In the genomic region with DNA sequence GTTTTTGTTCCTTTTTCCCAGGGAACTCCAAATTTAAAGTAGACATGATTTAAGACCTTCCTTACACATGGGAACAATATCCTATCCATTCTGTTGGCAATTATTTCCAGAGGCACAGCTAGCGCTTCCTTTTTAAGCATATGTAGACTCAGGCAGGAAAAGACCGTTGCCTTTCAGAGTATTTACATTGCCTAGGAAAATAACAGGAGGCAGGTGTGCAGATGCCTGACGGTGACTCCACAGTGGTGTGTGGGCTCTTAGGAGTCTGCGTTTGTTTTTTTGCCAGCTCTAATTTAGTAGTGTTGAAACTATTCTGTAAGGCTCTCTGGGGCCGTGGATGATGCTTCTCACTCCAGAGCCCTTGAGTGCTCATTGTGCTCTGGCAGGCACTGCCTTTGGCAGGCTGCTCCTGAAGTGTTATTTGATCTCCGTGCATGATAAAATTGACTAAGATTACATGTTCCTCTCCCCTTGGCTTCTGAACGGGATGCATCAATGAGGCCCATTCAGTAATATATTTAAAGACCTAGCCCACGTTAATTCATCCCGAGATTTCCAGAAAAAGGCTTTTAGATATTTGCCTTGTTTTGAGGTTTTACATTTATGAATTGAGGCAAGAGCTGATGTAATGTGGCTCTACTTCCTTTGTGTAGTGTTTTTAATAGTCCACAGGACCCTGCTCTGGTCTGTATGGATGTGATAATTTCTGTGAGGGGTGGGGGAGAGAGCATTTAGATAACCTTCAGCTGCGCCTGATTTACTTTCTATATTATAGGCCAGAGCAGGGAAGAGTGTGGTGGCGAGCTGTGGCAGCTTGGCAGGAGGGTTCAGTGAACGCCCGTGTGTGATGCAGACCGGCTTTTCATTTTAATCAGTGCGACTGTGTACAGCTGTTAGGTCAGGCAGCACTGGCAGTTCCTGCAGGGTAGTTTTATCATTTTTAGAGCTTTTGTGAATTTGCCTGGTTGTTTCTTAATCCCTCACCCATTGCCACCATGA, we compare ENCODE assay signal across 8 mouse cellular contexts.
A peak's percentile ranks its signal among the peaks of the same experiment; 100 is the strongest.
DNase-seq lines count a peak whose midpoint lies in the region; ATAC-seq lines count a peak whose summit lies in the region.

No protein-coding gene starts in this region.

- H3K4me3 ChIP-seq in intestine, embryonic 14.5 days (ENCODE audit: low read depth, low read length), result peak overlapping the region; percentile 56
- peak overlapping the region; percentile 59; the same call in 1 of the 2 replicates for H3K4me3 ChIP-seq in stomach, embryonic 15.5 days (replicated peaks)

- H3K27ac ChIP-seq in intestine, embryonic 14.5 days (ENCODE audit: low read depth), result peak overlapping the region; percentile 92
- H3K27ac ChIP-seq in stomach, embryonic 15.5 days, result peak overlapping the region; percentile 87

- 6% methylated on average over 15 of the region's 15 CpGs for WGBS in intestine, embryonic 14.5 days
- 7% methylated on average over 15 of the region's 15 CpGs for WGBS in stomach, embryonic 15.5 days

- H3K9me3 ChIP-seq in intestine, embryonic 14.5 days (ENCODE audit: control insufficient read depth, low read length), result no peaks in the 10 kb centered on the region
- H3K9me3 ChIP-seq in stomach, embryonic 15.5 days, result no peaks in the 10 kb centered on the region

- H3K36me3 ChIP-seq in intestine, embryonic 14.5 days (ENCODE audit: control insufficient read depth, insufficient read depth, low read length), result no peaks in the 10 kb centered on the region
- H3K36me3 ChIP-seq in stomach, embryonic 15.5 days, result no peaks in the 10 kb centered on the region

- H3K9ac ChIP-seq in intestine, embryonic 14.5 days (ENCODE audit: low read length), result 0 out of 2 replicates have a peak overlapping the region, but pooled peaks have one; percentile 5
- H3K9ac ChIP-seq in stomach, embryonic 15.5 days, result no peak overlapping the region

- DNase-seq in CD4-positive, CD25-positive, alpha-beta regulatory T cell, adult 2 months (ENCODE audit: low read depth, low spot score), result peak; percentile 23
- peak; percentile 52 for DNase-seq in urinary bladder, postnatal 14 days (ENCODE audit: low spot score)
- DNase-seq in urinary bladder, postnatal 4 days (ENCODE audit: low spot score in 2 of 2), result no peak
- DNase-seq in gastrocnemius, postnatal 36 days, result peak; percentile 58 to 66
- no peak for DNase-seq in intestine, embryonic 14.5 days (ENCODE audit: low spot score)
- DNase-seq in lung, postnatal 14 days, result peak; percentile 64

- H3K4me1 ChIP-seq in intestine, embryonic 14.5 days (replicated peaks; ENCODE audit: control insufficient read depth, insufficient read depth, low read length), result peaks cover 62% of the 10 kb centered on the region
- H3K4me1 ChIP-seq in stomach, embryonic 15.5 days, result peaks cover 40% of the 10 kb centered on the region

- H3K4me2 ChIP-seq in intestine, embryonic 14.5 days (ENCODE audit: low read length), result peak overlapping the region; percentile 95
- peak overlapping the region; percentile 84 for H3K4me2 ChIP-seq in stomach, embryonic 15.5 days

- intact Hi-C loops in gastrocnemius, postnatal 36 days (cut with DNase I), result no loop called here

- no peak for ATAC-seq in CD4-positive, CD25-positive, alpha-beta regulatory T cell, adult 4 months
- no peak for ATAC-seq in intestine, embryonic 14.5 days (replicated peaks; ENCODE audit: low FRiP score, low TSS enrichment, low read depth)
- ATAC-seq in stomach, embryonic 15.5 days (ENCODE audit: insufficient read depth, low FRiP score, low read depth), result 0 out of 2 replicates have a peak, but pooled peaks have one; percentile 12

- no peaks in the 10 kb centered on the region for H3K27me3 ChIP-seq in intestine, embryonic 14.5 days (replicated peaks; ENCODE audit: control insufficient read depth, insufficient read depth, low read length)
- no peaks in the 10 kb centered on the region for H3K27me3 ChIP-seq in stomach, embryonic 15.5 days (replicated peaks)

Comparison
In these comparisons a context has a peak if more than half of its experiments do, and no peak if none do; other contexts are left out.
1. DNase-seq: peak in CD4-positive, CD25-positive, alpha-beta regulatory T cell, adult 2 months (single experiment), urinary bladder, postnatal 14 days (single experiment), gastrocnemius, postnatal 36 days (2 of 2) and lung, postnatal 14 days (single experiment); none in urinary bladder, postnatal 4 days (0 of 2) and intestine, embryonic 14.5 days (single experiment).